Mouse (Mus musculus) heart, postnatal 0 days (tissue): ENCODE results near the gene Mxi1. TPM values are rescaled to one million over a fixed set of nuclear protein-coding genes. Genes with fewer than 3 reads are reported as not detected.

Experiments used
- ATAC-seq: fragments of 200-750 bp; cut with Nextera tagmentation; 2 replicates; pipeline ENCODE4 v1.8.0; 2017; ENCODE audit warnings: low read depth, moderate number of reproducible peaks, moderate library complexity; ENCODE audit not compliant: insufficient read depth
- DNase-seq: peaks from one replicate; pipeline ENCODE4 v3.0.0-alpha.2; 2016; ENCODE audit warnings: low spot score
- H3K27ac ChIP-seq: fragments of 300-500 bp; sonication (generic); 2 replicates; pipeline ENCODE4 v1.5.1; 2014; ENCODE audit warnings: low read depth, mild to moderate bottlenecking
- H3K27me3 ChIP-seq: fragments of 300-500 bp; sonication (generic); 2 replicates; pipeline ENCODE4 v1.6.1; 2014; ENCODE audit warnings: low read length, mixed read lengths; ENCODE audit not compliant: control insufficient read depth, insufficient read depth
- H3K36me3 ChIP-seq: fragments of 300-500 bp; sonication (generic); replicated peaks from 2 replicates; pipeline ENCODE4 v1.6.1; 2014; ENCODE audit warnings: low read length, mixed read lengths; ENCODE audit not compliant: control insufficient read depth, insufficient read depth
- H3K4me1 ChIP-seq: fragments of 300-500 bp; sonication (generic); 2 replicates; pipeline ENCODE4 v1.6.1; 2014; ENCODE audit warnings: antibody characterized with exemption; ENCODE audit not compliant: control insufficient read depth, insufficient read depth
- H3K4me2 ChIP-seq: fragments of 300-500 bp; sonication (generic); 2 replicates; pipeline ENCODE4 v1.6.1; 2014; ENCODE audit warnings: low read depth, mild to moderate bottlenecking, low read length, moderate library complexity
- H3K4me3 ChIP-seq: fragments of 300-500 bp; sonication (generic); 2 replicates; pipeline ENCODE4 v1.5.1; 2014; ENCODE audit warnings: low read depth, low read length
- H3K9ac ChIP-seq: fragments of 300-500 bp; sonication (generic); replicated peaks from 2 replicates; pipeline ENCODE4 v1.6.1; 2014; ENCODE audit warnings: low read depth, low read length, mixed read lengths
- H3K9me3 ChIP-seq: fragments of 300-500 bp; sonication (generic); replicated peaks from 2 replicates; pipeline ENCODE4 v1.6.1; 2016; ENCODE audit warnings: low read length; ENCODE audit not compliant: control insufficient read depth
- CTCF ChIP-seq: IDR thresholded peaks from 2 replicates; pipeline ENCODE4 v1.5.1; 2016; ENCODE audit warnings: antibody characterized with exemption, control low read depth, low read depth
- EP300 ChIP-seq: IDR thresholded peaks from 2 replicates; pipeline ENCODE4 v1.6.1; 2016; ENCODE audit warnings: antibody characterized with exemption, low read depth
- whole genome bisulfite sequencing: fragments of 180-500 bp; shearing (Covaris S2); extraction: QIAGEN DNeasy Blood & Tissue Kit; methylation state at CpG from one replicate; pipeline ENCODE4 v1.1.7; 2014; 5-methylcytosine and 5-hydroxymethylcytosine counted together
- polyA plus RNA-seq: library from polyadenylated mRNA; unstranded; fragments of >200 nt; fragmentation: Nextera tagmentation; extraction: Ambion mirVana; gene quantifications from 2 replicates; pipeline ENCODE4 v1.2.1, GENCODE M21; 2015
- total RNA-seq: library from RNA; depleted of rRNA; stranded (reverse); fragments of >200 nt; gene quantifications from 2 replicates; pipeline ENCODE4 v1.2.3, GENCODE M21; 2014; ENCODE audit warnings: low replicate concordance

Gene Mxi1
- total and polyA plus RNA-seq, 2 experiments from 2014 or later = 31.2 to 32.1 TPM

- no peak for DNase-seq
- ATAC-seq = no peak
- Histone ChIP-seq H3K9ac (peak overlapping the region; percentile 12), H3K27me3 (no peaks in the 10 kb centered on the region), H3K27ac (peak overlapping the region; percentile 47; the same call in 1 of the 2 replicates), H3K36me3 (no peaks in the 10 kb centered on the region), H3K9me3 (no peaks in the 10 kb centered on the region), H3K4me2 (peak overlapping the region; percentile 47), H3K4me3 (peak overlapping the region; percentile 21), H3K4me1 (0 out of 2 replicates have a peak, but pooled peaks cover 7% of the 10 kb centered on the region)
- TF ChIP-seq EP300 (no peak), CTCF (no peak)
- 61% methylated on average over 22 of the region's 22 CpGs for WGBS
Observed at GRCm38 (mm10) chr19:53359160-53360033, 49.1 kb downstream of the Mxi1 start.

GRCm38 (mm10) chr19:53360265-53360958 is 50.1 kb downstream of the Mxi1 start:
- DNase-seq (no peak), ATAC-seq (no peak)
- Histone ChIP-seq H3K27me3 (no peaks in the 10 kb centered on the region), H3K27ac (no peak overlapping the region), H3K4me1 (peaks cover 17% of the 10 kb centered on the region), H3K4me3 (0 out of 2 replicates have a peak overlapping the region, but pooled peaks have one; percentile 21), H3K9me3 (no peaks in the 10 kb centered on the region), H3K9ac (no peak overlapping the region), H3K36me3 (no peaks in the 10 kb centered on the region), H3K4me2 (peak overlapping the region; percentile 47)
- WGBS = 61% methylated on average over 8 of the region's 8 CpGs
- TF ChIP-seq CTCF = no peak
- no peak for TF ChIP-seq EP300

GRCm38 (mm10) chr19:53362967-53363366 is 52.6 kb downstream of the Mxi1 start:
- Histone ChIP-seq H3K27me3 (no peaks in the 10 kb centered on the region), H3K36me3 (no peaks in the 10 kb centered on the region), H3K4me1 (peaks cover 25% of the 10 kb centered on the region), H3K4me2 (no peak overlapping the region), H3K9ac (no peak overlapping the region), H3K4me3 (no peak overlapping the region), H3K27ac (no peak overlapping the region), H3K9me3 (no peaks in the 10 kb centered on the region)
- no peak for DNase-seq
- TF ChIP-seq EP300 (no peak), CTCF (peak; percentile 44)
- WGBS = 33% methylated on average over 2 of the region's 2 CpGs
- no peak for ATAC-seq

GRCm38 (mm10) chr19:53364551-53364950 is 54.2 kb downstream of the Mxi1 start:
- H3K27me3 ChIP-seq = no peaks in the 10 kb centered on the region
- no peaks in the 10 kb centered on the region for H3K9me3 ChIP-seq
- peak overlapping the region; percentile 65 for H3K27ac ChIP-seq
- TF ChIP-seq CTCF (no peak), EP300 (no peak)
- peak overlapping the region; percentile 59 for H3K4me2 ChIP-seq
- ATAC-seq (no peak), DNase-seq (peak; percentile 28)
- WGBS = 15% methylated on average over 2 of the region's 2 CpGs
- no peak overlapping the region for H3K9ac ChIP-seq
- H3K36me3 ChIP-seq = no peaks in the 10 kb centered on the region
- peaks cover 25% of the 10 kb centered on the region for H3K4me1 ChIP-seq
- H3K4me3 ChIP-seq = peak overlapping the region; percentile 28; the same call in 1 of the 2 replicates

GRCm38 (mm10) chr19:53364963-53365362 is 54.6 kb downstream of the Mxi1 start:
- TF ChIP-seq EP300 (no peak), CTCF (no peak)
- H3K27me3 ChIP-seq = no peaks in the 10 kb centered on the region
- DNase-seq (peak; percentile 91), ATAC-seq (peak; percentile 78)
- peak overlapping the region; percentile 59 for H3K4me2 ChIP-seq
- H3K9ac ChIP-seq = no peak overlapping the region; the same call in 1 of the 2 replicates
- H3K36me3 ChIP-seq = no peaks in the 10 kb centered on the region
- peak overlapping the region; percentile 28 for H3K4me3 ChIP-seq
- no peaks in the 10 kb centered on the region for H3K9me3 ChIP-seq
- WGBS = 5% methylated on average over 9 of the region's 9 CpGs
- peak overlapping the region; percentile 65 for H3K27ac ChIP-seq
- peaks cover 24% of the 10 kb centered on the region for H3K4me1 ChIP-seq
